Mouse (Mus musculus) kidney, postnatal 36 days (tissue): ENCODE measurements around the gene Sec63.

Source experiments
- DNase-seq, 2 experiments: peaks; one replicate each; pipeline ENCODE4 v3.0.0; 2021 to 2022; ENCODE audit warnings: mixed read lengths in 2 of 2

Gene Sec63

DNA sequence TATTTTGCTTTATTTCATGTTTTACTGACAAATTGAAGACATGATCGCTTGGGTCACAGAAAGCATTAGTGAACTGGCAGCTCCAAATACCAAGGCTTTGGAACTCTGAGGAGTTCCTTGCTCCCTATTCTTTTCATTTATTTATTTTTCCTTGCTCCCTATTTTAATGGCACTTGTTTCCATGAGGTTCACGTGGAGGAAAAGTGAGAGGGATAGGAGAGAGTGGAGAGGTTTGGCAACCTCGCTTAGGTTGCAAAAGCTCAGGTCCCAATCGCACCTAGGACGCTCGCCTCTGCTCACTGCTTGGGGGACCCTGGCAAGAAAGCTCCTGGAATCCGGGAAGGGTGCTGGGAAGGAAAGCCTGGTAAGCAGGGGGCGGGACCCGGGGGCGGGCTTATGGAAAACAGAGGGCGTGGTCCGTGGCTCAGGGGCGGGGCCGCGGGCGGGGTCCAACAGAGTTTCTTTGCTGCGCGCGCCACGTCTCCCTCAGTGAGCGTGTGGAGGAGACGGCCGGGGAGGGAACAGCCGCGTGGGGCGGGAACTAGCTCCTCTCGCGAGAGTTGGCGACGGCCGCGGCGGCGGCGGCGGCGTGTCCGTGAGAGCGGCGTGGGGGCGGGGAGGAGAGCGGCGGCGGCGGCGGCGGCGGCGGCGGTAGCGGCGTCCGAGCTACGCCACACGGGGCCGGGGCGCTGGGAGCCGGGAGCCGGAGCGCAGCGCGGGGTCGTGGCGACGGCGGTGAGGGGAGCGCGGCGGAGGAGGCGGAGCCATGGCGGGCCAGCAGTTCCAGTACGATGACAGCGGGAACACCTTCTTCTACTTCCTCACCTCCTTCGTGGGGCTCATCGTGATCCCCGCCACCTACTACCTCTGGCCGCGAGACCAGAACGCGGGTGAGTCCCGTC is at the start of gene Sec63:
Sec63 (plus strand) TSS at position 498 of the 902 bp plus-strand sequence.
- DNase-seq = peak; percentile 99

- peak; percentile 49 to 64 for DNase-seq
These were observed 46.6 kb upstream of the Sec63 start for GRCm38 (mm10) chr10:42714676-42715075.

DNA sequence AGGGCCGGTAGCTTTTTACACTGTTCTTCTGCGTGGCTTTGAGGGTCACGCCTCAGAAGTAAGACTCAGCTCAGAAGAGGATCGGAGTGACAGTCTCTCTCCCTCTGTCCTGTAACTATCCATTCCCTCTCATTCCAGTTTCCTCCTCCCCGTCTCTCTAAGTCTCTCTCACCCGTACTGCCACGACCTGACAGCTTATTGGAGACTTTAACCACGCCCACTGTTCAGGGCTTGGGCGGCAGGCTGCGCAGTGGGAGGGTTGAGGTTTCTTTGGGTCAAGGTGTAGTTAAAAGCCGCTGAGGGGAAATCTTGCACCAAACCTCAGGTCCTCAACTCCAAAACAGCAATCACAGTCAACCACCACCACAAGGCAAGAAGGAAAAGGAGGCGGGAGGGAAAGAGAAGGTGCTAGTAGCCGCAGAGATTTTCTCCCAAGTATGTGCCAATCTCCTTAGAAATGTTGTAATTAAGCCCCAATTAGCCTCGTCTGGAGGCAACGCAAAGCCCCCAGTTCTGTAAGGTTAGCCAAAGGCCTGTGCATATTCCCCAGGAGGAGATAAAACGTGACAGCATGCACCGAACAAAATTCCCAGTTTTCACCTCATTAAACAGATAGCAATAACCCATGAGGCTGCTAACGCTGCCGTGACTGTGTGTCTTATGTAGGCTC is 45.8 kb upstream of the Sec63 start:
- DNase-seq = peak; percentile 28 to 41

- DNase-seq = no peak
These were observed 39.2 kb upstream of the Sec63 start for GRCm38 (mm10) chr10:42722116-42722515.

DNA sequence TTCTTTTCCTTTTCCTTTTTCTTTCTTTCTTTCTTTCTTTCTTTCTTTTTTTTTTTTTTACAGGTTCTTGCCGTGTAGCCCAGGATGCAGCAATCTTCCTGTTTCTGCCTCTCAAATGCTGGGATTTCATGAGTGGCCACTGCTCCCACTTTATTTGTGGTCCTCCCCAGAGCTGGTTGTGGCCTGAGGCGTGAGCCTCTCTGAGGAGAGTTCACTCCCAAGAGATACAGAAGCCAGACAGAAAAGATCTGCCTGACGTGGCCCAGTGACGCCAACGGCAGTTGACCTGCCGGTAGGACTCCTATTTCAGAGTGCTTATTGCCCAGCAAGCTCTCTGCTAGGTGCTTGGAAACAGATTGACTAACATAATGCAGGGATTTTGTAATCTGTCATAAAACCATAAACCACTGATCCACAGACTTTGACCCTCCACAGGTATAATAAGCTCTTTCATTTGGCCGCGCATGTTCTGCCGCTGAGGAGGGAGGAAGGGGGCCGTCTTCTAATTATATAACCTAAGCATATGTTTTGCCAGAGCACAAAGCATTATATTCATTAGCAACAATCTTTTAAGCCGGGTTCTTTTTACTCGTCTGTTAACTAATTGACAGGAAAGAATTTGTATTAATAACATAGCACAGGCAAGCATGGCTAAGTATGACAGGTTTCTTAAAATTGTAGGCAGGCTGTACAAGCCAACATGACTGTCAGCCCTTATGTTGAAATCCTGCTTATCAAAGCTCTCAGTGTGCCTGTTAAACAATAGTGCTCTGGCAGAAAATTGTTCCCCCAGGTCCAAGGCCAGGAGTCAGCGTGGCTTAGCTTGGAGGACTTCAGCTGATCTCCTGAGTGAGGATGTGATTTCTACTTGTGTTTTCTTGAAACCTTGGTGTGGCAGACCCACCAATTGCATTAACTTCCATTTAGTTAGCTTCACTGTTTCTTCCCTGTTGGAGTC is 37.7 kb upstream of the Sec63 start:
- no peak for DNase-seq

DNA sequence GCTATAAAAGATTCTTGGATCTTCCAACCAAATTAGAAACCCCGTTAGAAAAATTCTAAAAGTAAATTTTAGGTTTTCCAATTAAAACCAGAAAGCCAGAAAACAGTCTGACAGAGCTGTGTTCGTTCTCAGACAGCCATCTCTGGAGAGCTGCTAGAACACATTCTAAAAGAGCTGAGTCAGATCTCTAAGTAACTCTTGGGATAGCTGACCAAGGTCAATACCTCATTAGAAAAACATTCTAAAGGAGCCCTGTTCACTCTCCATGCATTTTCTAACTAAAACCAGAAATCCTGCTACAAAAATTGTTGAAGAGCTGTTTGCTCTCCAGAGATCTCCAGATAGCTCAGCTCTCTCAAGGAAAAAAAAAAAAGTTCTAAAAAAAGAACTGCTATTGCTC is 31.7 kb upstream of the Sec63 start:
- no peak for DNase-seq

- peak; percentile 52 to 53 for DNase-seq
These were observed 26.7 kb upstream of the Sec63 start for GRCm38 (mm10) chr10:42734546-42735060.

DNA sequence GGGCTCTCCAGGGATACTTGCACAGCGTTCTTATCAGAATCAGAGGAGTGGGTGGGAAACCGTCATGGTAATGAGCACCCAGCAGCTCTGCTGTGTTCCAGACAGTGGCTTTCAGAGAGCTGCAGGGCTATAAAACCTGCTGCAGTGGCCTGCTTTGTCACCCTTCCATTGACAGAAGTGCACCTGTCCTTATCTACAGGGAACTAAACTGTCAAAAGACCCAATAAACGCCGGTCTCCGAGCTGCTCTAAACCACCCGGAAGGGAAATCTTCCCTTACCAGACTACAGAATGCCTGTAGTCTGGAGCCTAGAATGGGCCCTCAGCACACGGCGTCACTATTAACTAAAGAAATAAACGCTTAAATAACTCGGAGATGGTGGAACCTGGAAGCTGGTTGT is 9.5 kb upstream of the Sec63 start:
- no peak for DNase-seq

DNA sequence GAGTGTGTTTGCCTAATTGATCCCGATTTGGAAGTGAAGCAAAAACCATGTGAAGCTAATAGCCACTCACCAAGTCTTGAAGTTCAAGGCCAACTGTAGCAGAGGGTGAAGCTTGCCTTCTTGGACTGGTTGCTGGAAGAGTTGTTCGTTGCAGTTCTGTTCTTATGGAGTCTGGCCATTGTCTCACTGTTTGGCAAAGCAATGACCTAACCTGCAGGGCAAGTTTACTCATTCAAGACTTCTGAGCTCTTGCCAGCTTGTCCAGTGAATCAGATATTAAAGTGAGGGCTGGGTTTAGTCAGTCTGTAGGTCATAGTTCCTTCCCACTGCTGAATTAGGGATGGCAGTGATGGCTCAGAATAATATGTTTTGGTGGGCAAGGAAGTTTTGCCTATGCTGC is 7.0 kb upstream of the Sec63 start:
- peak; percentile 17 to 24 for DNase-seq

DNA sequence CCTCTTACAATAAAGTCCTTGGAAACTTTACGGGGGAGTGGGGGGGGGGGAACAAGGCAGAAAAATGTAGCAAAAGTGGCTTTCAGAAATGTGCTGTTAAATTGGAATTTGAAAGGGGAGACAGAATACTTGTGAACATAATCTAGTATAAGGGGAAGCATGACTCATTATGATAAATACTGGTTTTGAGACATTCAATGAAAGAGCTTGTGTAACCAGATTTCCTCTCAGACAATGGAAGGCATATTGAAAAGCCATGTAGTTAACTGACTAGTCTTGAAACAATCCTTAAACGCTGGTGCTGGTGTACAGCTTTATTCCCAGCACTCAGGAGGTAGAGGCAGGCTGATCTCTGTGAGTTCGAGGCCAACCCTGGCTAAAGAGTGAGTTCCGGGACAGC is 1.6 kb upstream of the Sec63 start:
- no peak for DNase-seq

GRCm38 (mm10) chr10:42760329-42760728 is 967 bp upstream of the Sec63 start:
- DNase-seq = peak in 1 of 2 experiments; percentile 14

GRCm38 (mm10) chr10:42761901-42762669 is 789 bp downstream of the Sec63 start:
- DNase-seq = peak; percentile 40 to 65

DNA sequence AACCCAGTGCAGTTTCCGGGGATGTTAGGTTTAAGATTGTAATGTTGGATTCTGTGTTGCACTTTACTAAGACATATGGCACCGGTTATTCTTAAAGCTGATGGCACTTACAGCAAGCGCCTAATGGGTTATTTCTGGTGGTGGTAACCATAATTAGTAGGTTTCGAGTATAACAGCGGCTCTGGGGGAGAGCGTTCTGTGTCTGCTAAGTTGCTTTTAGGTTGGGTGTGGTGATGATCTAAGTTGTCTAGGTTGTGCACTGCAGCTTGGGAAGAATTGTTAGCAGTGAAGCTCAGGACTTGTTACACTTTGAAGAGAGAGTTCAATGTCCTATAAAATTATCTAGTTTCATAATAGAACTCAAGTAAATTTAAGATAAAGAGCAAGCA is 1.4 kb downstream of the Sec63 start:
- no peak for DNase-seq

GRCm38 (mm10) chr10:42763246-42763645 is 1.9 kb downstream of the Sec63 start:
- no peak for DNase-seq

DNA sequence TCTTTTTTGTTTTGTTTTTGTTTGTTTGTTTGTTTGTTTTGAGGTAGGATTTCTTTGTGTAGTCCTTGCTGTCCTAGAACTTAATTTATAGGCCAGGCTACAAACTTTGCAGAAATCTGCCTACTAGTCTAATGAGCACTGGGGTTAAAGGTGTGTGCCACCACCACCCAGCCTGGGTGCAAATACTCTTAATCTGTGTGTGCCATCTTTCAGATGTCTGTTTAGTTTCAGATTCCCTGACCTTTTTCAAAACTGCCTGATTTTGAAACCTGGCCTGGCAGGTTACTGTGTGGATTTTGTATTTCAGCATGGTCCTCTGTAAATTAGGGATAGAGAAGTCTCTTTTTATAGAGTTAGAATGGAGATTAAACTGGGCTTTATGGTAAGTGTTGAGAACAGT is 4.0 kb downstream of the Sec63 start:
- DNase-seq = no peak

- no peak for DNase-seq
These were observed 14.2 kb downstream of the Sec63 start for GRCm38 (mm10) chr10:42775450-42775849.

DNA sequence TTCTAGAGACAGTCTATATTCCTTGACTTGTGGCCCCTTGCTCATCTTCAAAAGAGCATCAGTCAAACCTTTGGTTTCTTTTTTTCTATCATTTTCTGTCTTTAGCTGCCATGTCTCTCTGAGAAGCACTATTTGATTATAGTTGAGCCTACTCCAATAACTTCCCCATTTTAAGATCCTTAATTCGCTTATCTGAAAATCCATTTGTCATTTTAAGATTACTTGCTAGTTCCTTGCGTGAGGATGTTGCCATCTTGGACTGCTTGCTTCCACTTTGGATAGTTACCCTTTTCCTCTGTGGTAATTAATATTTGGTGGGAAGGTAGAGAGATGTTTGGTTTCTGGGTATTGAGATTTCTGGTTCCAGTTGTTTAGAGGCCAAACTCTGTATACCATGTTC is 19.5 kb downstream of the Sec63 start:
- no peak for DNase-seq

DNA sequence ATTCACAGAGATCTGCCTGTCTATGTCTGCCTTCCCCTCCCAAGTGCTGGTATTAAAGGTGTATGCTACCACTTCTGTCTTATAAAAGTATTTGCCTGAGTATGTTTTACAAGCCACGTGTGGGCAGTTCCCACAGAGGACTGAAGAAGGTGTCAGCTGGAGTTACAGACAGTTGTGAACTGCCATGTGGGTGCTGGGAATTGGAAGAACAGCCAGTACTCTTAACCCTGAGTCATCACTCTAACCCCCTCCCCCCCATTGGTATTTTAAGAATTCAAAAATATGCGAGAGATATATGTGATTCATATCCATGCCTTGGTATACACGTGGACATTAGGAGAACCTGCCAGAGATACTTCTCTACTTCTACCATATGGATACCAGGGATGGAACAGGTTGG is 20.4 kb downstream of the Sec63 start:
- DNase-seq = no peak

- DNase-seq = no peak
These were observed 39.6 kb downstream of the Sec63 start for GRCm38 (mm10) chr10:42800922-42801321.

DNA sequence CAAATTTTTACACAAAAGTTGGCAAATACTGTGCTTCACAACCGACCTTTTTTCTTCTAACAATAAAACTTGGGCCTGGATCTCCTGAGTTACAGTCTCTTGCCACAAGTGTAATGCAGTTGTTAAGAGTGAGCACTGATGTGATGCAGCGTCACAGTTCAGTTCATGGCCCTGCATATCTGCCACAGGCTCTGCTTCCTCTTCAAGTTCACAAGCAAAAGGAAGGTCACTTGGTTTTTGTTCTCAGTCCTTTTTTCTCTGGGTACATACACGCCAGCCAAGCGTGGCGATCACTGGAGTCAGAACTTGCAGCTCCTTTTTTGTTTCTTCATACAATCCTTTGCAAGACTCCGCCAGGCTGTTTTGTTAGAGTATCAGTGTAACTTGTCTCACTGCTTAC is 64.6 kb downstream of the Sec63 start:
- DNase-seq = no peak

DNA sequence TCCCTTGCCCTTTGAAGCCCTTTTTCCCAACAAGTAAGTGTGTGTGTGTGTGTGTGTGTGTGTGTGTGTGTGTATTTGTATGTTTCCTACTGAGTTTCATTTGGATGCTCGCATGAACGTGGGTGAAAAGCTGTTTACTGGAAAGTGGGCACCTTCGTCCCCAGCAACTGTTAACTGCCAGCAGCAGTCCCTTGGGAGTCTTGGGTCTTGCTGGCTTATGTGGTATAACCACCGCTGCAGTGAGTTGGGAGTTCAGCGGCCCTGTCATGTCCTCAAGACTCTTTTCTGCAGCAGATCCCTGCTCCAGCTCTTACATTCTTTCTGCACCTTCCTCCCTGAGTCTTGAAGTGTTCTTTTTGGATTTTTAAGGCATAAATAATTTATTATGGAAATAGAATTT is 65.9 kb downstream of the Sec63 start:
- no peak for DNase-seq

DNA sequence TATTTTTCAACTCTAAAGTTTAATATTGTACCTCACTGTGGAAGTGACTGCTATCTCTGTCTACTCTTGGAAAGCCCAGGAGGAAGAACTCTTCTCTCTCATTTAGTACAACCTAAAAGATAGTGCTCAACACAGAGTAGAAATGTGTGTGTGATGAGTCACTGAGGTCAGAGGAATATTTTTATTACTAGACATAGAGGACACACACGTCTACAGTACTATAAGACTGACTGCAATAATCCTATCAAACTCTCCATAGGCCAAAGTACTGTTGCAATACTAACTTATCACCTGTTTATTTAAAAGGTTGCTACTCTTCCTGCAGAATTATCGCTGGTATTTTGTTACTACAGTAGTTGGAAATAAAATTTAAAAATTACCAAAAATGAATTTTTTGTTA is 68.7 kb downstream of the Sec63 start:
- DNase-seq = no peak
